ENCODE assay signal across 8 mouse cellular contexts in the genomic region with DNA sequence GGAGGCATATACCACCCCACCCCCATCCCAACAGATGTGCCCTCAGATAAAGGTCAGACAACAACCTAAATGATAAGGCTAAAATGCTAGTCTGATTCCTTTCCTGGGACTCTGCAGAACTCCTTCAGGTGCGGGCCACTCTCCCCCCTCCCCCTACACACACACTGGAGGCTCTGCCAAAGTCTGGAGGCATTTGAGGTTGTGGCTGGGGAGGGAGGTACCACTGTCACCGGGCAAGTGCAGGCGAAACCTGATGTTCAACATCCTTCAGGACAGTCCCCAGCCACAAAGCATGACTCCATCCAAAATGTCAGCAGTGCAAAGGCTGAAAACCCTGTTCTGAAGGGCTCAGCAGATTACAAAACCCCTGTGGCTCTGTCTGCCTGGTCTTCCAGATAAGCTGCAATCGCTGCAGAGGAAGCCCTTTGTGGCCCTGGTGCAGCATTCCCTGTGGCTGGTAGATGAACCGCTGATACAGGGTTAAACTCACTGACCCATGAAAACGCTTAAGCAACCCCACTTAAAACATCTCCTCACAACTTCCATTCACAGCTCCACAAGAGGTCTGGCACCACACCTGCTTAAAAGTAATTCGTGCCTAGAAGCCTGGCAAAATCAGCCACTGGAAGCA.
DNase-seq lines count a peak whose midpoint lies in the region; ATAC-seq lines count a peak whose summit lies in the region.

No protein-coding gene starts in this region.

- peak; percentile 43 to 47 for DNase-seq in B cell, adult 2 months
- peak; percentile 31 for DNase-seq in Muller cell, postnatal 12 days (ENCODE audit: inconsistent ontology term)
- DNase-seq in kidney, postnatal 25 days = peak; percentile 69 to 74
- DNase-seq in mesoderm, embryonic 11.5 days (ENCODE audit: low read depth, low spot score) = peak; percentile 35
- peak; percentile 78 for DNase-seq in yolk sac, embryonic 10.5 days (ENCODE audit: low spot score)
- no peak for DNase-seq in ovary, adult 18-20 months (ENCODE audit: low spot score)
- no peak for DNase-seq in ovary, postnatal 10 days (ENCODE audit: low spot score)

- peak overlapping the region; percentile 46 for H3K4me3 ChIP-seq in heart, embryonic 15.5 days

- peak overlapping the region; percentile 72 for H3K27ac ChIP-seq in heart, embryonic 15.5 days

- H3K36me3 ChIP-seq in heart, embryonic 15.5 days = no peaks in the 10 kb centered on the region

- whole genome bisulfite sequencing in heart, embryonic 15.5 days = 9% methylated on average over 7 of the region's 7 CpGs

- H3K4me1 ChIP-seq in heart, embryonic 15.5 days (replicated peaks) = peaks cover 66% of the 10 kb centered on the region

- H3K4me2 ChIP-seq in heart, embryonic 15.5 days = peak overlapping the region; percentile 56

- no peaks in the 10 kb centered on the region for H3K27me3 ChIP-seq in heart, embryonic 15.5 days

- H3K9me3 ChIP-seq in heart, embryonic 15.5 days (replicated peaks) = no peaks in the 10 kb centered on the region

- H3K9ac ChIP-seq in heart, embryonic 15.5 days = peak overlapping the region; percentile 30; the same call in 1 of the 2 replicates

- ATAC-seq in heart, embryonic 15.5 days (replicated peaks; ENCODE audit: insufficient number of reproducible peaks, insufficient read depth, low FRiP score, low read depth) = 0 out of 2 replicates have a peak, but pooled peaks have one; percentile 15

Comparison
In these comparisons a context has a peak if more than half of its experiments do, and no peak if none do; other contexts are left out.
1. DNase-seq: peak in B cell, adult 2 months (2 of 2), Muller cell, postnatal 12 days (single experiment), kidney, postnatal 25 days (2 of 2), mesoderm, embryonic 11.5 days (single experiment) and yolk sac, embryonic 10.5 days (single experiment); none in ovary, adult 18-20 months (single experiment) and ovary, postnatal 10 days (single experiment).